Mouse (Mus musculus): ENCODE data around the gene Mtrr. TPM values are rescaled to one million over a fixed set of nuclear protein-coding genes. Genes with fewer than 3 reads are reported as not detected.
"Not testable (repeated sequence)": the region's sequence is repeated elsewhere in the genome, so short reads cannot be mapped to it uniquely, and the experiment has no call there.

Gene Mtrr
- total RNA-seq, 2 experiments from 2014 or later: 2.9 to 8.2 TPM

DNA sequence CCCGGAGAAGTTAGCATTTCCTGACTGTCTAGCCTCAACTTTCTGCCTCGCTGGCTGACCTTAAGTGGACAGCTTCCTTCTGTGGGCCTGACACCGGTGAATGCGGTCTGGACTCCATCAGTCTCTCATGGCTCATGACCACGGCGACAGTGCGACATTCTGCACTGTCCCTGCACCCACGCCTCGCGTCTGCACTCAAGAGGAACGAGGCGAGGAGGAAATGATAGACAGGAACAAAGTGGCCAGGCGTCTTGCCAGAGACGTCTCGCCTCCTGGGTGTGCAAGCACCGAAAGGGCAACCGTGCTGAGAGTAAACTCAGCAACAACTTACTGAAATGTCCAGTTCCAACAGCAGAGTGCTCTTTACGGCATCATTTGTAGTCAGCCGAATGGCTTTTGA, 9.7 kb downstream of the Mtrr start:
- no peak for ATAC-seq (replicated peaks; ENCODE audit: low FRiP score, poor library complexity, severe bottlenecking)

DNA sequence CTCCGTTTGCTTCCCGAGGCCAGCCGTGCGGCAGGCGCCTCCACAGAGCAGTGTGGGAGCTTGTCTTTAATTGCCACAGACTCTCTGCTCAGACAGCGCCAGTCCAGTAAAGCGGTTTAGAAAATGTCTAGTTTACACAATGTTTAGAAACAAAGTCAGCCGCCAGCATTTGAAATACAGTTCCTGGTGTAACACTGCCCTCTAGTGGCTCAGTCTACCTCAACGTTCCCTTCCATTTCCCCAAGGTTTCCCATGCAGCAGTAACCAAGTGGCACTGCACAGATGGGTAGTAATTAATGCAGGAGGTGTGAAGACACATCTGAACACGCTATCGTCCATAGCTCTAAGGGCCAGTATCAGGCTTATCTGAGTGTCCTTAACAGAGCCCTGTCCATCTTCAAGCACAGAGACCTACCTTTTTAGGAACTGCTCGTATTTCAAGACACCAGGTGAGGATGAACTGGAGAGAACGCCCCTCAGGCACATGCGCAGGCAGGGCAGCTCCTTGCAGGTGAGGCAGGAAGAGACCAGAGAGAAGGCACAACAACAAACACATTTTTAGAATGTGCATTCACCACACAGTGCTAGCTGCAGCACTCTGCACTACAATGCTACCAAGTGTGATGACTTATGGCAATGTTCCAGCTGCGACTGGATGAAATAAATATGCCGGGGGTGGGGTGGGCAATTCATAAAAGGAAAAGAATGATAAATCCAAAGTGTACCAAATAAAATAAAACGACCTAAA, 12.2 kb downstream of the Mtrr start:
- ATAC-seq (replicated peaks; ENCODE audit: low FRiP score, poor library complexity, severe bottlenecking): no peak

- ATAC-seq (replicated peaks; ENCODE audit: low FRiP score, poor library complexity, severe bottlenecking): no peak
Observed at GRCm38 (mm10) chr13:68568548-68568947, 13.4 kb downstream of the Mtrr start.

DNA sequence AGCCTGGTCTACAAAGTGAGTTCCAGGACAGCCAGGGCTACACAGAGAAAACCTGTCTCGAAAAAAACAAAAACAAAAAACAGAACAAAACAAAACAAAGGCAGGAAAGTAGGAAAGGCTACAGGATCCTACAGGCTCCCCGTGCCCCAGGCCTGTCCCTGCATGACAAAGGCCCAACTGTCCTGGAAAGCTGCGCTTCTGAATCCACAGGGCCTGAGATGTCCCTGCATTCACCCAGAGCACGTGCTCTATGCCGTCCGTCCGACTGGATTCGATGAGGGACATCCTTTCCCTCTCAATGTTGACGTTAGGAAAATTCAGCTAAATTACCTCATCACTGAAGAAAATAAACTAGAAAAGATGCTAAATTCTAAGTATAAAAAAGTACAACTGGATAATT, 13.8 kb downstream of the Mtrr start:
- ATAC-seq (replicated peaks; ENCODE audit: low FRiP score, poor library complexity, severe bottlenecking): no peak

DNA sequence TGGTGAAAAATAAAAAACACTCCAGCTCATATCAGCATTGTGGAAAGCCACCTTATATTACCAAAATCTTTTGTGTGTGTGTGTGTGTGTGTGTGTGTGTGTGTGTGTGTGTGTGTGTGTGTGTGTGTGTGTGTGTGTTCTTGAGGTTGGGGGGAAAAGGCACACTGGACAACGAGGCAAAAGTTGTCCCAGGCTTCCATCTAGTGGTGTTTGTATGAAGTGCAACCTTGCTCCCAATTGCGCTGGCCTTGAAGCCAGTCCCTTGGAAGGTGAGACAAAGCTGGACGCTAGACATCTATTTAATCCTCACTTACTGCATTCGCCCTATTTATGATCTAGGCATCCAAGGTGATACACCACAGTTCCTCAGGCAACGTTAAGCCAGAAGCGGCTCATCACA, 28.6 kb downstream of the Mtrr start:
- ATAC-seq (replicated peaks; ENCODE audit: low FRiP score, poor library complexity, severe bottlenecking): not testable (repeated sequence)

Other genes starting within 250 kb of the Mtrr start
- gene Fastkd3, start 85 bp upstream of the Mtrr start, total RNA-seq (2015; ENCODE audit: low replicate concordance): 7.9 and 24.7 TPM in 2 replicates
- gene Fastkd3, start 85 bp upstream of the Mtrr start, total RNA-seq (2017; ENCODE audit: low replicate concordance): 4.6 TPM in 1 of 2 replicates, not detected in the other
- gene 1700001L19Rik, start 15.3 kb upstream of the Mtrr start, total RNA-seq (2015; ENCODE audit: low replicate concordance): not detected in 2 replicates
- gene 1700001L19Rik, start 15.3 kb upstream of the Mtrr start, total RNA-seq (2017; ENCODE audit: low replicate concordance): not detected in 2 replicates